33 mouse cellular contexts compared by ENCODE assay signal in genomic region chr9:6741478-6741877, GRCm38 (mm10).
"Had no signal": no experiment of that assay in that cellular context is flagged by ENCODE, and none has a peak within 500 bp of the region (broad histone marks: within the 10 kb centered on the region; RNA-seq: fewer than 3 reads in every experiment).

No protein-coding gene starts in this region.

- H3K4me2 ChIP-seq: heart, embryonic 11.5 days; heart, embryonic 12.5 days; heart, embryonic 13.5 days; heart, embryonic 15.5 days; hindbrain, embryonic 12.5 days; hindbrain, embryonic 13.5 days; hindbrain, embryonic 14.5 days; hindbrain, embryonic 15.5 days; kidney, embryonic 15.5 days had no signal

- H3K27me3 ChIP-seq: heart, embryonic 12.5 days; heart, embryonic 13.5 days; heart, embryonic 15.5 days; hindbrain, embryonic 12.5 days; hindbrain, embryonic 13.5 days; hindbrain, embryonic 15.5 days; kidney, embryonic 15.5 days had no signal

- H3K9me3 ChIP-seq: heart, embryonic 10.5 days; heart, embryonic 12.5 days; heart, embryonic 13.5 days; heart, embryonic 15.5 days; hindbrain, embryonic 10.5 days; hindbrain, embryonic 12.5 days; hindbrain, embryonic 13.5 days; hindbrain, embryonic 15.5 days; kidney, embryonic 15.5 days had no signal

- H3K4me1 ChIP-seq: heart, embryonic 10.5 days; heart, embryonic 12.5 days; heart, embryonic 13.5 days; heart, embryonic 15.5 days; hindbrain, embryonic 10.5 days; hindbrain, embryonic 12.5 days; hindbrain, embryonic 13.5 days; hindbrain, embryonic 15.5 days; kidney, embryonic 15.5 days had no signal

- ATAC-seq: hindbrain, embryonic 16.5 days; hindbrain, postnatal 0 days; inflammation-experienced regulatory T-cells, adult 6 months had no signal

- H3K27ac ChIP-seq: heart, embryonic 10.5 days; heart, embryonic 13.5 days; heart, embryonic 15.5 days; hindbrain, embryonic 10.5 days; hindbrain, embryonic 12.5 days; hindbrain, embryonic 13.5 days; hindbrain, embryonic 14.5 days; hindbrain, embryonic 15.5 days; hindbrain, postnatal 0 days; kidney, embryonic 15.5 days; kidney, postnatal 0 days; layer of hippocampus, adult 2 months; left cerebral cortex, adult 2 months had no signal

- H3K4me3 ChIP-seq: heart, embryonic 10.5 days; heart, embryonic 12.5 days; heart, embryonic 13.5 days; heart, embryonic 15.5 days; hindbrain, embryonic 10.5 days; hindbrain, embryonic 12.5 days; hindbrain, embryonic 13.5 days; hindbrain, embryonic 15.5 days; kidney, embryonic 15.5 days; layer of hippocampus, adult 2 months; left cerebral cortex, adult 2 months had no signal

- H3K36me3 ChIP-seq: heart, embryonic 10.5 days; heart, embryonic 12.5 days; heart, embryonic 13.5 days; heart, embryonic 15.5 days; hindbrain, embryonic 10.5 days; hindbrain, embryonic 12.5 days; hindbrain, embryonic 13.5 days; hindbrain, embryonic 15.5 days; kidney, embryonic 15.5 days had no signal

- H3K9ac ChIP-seq: heart, embryonic 12.5 days; heart, embryonic 13.5 days; heart, embryonic 15.5 days; hindbrain, embryonic 12.5 days; hindbrain, embryonic 13.5 days; hindbrain, embryonic 14.5 days; hindbrain, embryonic 15.5 days; kidney, embryonic 15.5 days had no signal

- DNase-seq: heart, postnatal 10 days; heart, postnatal 14 days; heart, postnatal 36 days; heart, postnatal 4 days; kidney, adult 11 months; kidney, adult 18-20 months; kidney, adult 2 months; kidney, adult 8-10 months; kidney, adult 9 months; kidney, postnatal 10 days; kidney, postnatal 14 days; kidney, postnatal 25 days; kidney, postnatal 36 days; kidney, postnatal 4 days; layer of hippocampus, adult 9-11 months; layer of hippocampus, postnatal 36 days had no signal
